Mouse (Mus musculus) regulatory T cell (primary cell): ENCODE data around the gene Zfyve19.

ENCODE experiments used
- in situ Hi-C: fragments of 300-600 bp; cut with MboI, MseI; formaldehyde crosslinking; loops from one replicate; pipeline ENCODE4 v1.15.1; 2025; ENCODE audit warnings: high pct_unique_total_duplicates

Gene Zfyve19

DNA sequence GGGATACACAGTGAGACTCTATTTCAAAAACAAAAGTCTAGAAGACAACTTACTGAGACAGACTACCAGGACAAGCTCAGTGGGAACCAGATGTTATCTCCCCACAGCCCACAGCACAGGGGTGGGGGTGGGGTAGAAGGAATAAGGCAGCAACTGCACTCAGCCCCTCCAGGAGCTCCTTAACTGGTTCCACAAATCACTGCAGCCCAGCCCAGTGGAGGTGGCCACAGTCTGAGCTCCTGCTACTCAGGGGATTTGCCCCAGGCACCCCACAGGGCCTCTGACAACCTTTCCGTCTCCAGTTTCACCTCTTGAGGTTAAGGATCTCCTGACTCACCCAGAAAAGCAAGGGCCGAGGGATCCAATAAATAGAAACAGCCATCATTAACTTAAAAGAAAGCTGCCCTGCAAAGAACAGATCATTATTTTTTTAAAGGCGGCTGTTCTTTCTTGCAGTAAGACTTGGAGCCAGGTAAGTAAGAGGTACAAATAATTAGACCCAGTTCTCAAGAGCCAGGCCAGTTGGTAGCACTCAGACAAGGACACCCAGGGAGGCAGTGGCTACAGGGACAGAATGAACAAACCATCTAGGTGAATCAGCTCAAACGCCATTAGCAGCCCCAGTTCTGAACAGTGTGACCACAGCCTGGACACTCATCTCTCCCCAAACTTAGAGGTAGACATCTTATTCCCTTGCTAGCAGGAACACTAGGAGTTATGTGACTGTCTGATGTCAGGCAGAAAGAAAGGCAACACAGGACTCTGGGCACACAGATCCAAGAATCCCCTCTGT lies 11.9 kb upstream of the Zfyve19 start:
- in situ Hi-C loops: no loop called here

DNA sequence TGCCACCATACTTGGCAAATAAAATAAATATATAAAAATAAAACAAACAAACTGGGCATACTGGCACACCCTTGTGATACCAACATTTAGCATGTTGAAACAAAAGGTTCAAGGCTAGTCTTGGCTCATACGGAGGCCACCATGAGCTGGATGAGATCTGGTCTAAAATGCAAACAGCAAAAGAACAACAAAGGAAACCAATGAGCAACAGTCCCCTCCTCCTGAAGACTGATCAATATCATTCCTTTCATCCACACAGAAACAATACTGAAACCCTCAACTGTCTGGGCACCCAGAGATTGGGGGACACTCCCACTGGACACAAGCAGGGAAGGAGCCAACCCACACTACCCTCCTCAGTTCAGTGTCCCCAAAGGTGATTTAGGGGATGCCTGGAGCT lies 10.9 kb upstream of the Zfyve19 start:
- in situ Hi-C loops: no loop called here

DNA sequence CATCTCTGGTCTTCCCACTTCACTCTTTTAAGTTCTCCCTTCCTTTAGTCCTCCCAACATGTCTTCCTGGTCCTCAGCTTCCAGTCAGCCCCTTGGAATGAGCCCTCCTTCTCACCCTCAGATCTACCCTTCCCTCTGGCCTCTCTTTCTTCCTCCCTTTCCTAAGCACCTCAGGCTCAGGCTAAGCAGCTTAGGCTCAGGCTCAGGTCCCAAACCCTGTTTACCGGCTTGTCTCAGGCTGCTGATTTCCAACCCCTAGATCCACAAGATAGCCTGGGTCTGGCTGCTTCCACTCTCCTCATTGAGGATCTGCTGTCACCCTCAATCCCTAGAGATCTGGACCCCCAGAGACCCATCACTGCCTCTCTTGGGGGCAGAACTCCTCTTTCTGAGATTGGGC lies 10.4 kb upstream of the Zfyve19 start:
- in situ Hi-C loops: no loop called here

DNA sequence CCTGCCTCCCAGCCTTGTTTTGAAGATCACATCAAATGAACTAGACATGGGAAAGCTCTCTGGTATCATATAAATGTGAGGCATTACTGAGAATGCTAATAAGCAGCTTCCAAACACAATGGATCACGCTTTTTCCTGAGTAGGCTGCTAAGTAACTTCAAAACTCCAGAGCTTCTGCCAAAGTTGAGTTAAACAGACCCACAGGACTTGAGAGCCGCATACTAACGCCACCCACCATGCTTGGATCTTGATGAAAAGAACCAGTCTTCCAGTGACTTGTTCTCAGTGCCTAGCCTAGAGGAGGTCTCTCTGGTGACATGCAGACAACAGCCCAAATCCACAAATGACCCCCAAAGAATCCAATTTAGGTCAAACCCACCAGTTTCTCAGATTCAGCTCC lies 9.5 kb upstream of the Zfyve19 start:
- in situ Hi-C loops: no loop called here

DNA sequence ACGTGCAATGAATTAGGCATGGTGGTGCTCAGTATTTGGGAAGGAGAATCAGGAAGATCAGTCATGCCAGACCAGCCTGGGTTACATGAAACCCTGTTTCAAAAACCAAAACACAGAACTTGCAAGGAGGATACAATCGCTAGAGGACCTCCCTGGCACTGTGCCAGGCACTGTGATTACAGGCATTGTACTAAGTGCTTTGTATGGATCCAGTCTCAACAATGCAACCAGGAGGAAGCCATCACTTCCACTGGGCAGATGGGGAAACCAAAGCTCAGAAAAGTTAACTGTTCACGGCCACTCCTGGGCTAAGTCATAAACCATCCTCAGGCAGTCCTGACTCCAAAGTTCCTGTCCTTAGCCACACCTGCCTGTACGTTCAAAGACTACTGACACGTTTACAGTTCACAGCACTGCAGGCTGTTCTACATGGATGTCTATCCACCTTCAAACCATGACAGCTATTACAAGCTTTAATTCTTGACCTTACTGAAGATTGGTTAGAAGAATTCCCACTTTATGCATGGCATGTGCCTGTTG lies 5.4 kb upstream of the Zfyve19 start:
- in situ Hi-C loops: no loop called here

DNA sequence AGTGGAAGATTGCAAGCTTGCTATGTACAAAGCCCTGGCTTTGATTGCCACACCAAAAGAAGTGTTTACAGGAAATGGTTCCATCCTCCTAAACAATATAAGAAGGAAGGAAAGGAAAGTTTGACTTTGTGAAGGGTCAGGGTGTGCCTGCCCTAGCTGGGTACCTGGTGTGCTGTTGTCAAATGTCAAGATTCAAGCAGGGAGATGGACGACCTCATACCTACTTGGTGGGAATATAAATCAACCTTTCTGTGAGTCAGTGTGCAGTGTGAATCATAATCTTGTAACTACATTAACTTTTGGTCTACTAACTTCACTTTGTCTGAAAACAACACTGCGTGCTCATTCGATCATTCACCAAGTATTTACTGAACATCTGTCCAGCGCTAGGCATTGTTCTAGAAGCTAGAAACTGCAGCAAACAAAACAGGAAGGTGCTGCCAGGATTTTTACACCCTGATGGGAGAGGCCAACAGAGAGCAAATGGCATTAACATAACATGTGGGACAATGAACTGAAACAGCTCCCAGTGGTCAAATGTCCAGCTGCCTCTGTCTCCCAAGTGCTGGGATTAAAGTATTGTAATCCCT lies 4.5 kb upstream of the Zfyve19 start:
- in situ Hi-C loops: no loop called here

DNA sequence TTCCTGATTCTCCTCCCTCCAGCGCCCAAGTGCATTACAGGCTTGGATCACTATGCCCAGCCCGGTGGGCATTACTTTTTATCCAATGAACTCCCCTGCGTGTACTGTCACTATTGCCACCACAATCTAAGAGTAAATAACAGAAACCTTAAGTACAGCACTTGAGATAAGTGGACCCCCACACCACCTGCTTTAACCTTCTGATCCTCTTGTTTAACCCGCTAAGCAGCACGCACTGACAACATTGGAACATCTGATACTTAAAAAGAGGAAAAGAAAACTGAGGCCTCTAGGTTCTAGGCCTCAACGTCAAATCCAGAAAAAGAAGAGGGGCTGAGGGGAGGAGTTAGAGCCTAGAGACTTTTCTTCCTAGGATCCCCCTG lies 465 bp upstream of the Zfyve19 start:
- in situ Hi-C loops: no loop called here

DNA sequence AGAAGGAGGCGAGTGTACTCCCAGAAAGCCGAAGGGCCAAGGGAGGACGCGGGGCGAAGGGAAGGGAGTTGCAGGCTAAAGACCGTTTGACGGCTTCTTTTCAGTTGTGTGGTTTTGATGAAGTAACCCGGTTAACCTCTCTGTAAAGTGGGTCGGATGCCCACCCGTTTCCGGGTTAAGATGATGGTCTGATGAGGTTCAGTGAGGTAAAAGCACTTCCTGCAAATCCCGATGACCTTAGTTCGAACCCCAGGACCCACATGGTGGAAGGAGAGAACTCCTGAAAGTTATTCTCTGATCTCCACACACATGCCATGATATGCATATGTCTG lies 725 bp downstream of the Zfyve19 start:
- in situ Hi-C loops: no loop called here

DNA sequence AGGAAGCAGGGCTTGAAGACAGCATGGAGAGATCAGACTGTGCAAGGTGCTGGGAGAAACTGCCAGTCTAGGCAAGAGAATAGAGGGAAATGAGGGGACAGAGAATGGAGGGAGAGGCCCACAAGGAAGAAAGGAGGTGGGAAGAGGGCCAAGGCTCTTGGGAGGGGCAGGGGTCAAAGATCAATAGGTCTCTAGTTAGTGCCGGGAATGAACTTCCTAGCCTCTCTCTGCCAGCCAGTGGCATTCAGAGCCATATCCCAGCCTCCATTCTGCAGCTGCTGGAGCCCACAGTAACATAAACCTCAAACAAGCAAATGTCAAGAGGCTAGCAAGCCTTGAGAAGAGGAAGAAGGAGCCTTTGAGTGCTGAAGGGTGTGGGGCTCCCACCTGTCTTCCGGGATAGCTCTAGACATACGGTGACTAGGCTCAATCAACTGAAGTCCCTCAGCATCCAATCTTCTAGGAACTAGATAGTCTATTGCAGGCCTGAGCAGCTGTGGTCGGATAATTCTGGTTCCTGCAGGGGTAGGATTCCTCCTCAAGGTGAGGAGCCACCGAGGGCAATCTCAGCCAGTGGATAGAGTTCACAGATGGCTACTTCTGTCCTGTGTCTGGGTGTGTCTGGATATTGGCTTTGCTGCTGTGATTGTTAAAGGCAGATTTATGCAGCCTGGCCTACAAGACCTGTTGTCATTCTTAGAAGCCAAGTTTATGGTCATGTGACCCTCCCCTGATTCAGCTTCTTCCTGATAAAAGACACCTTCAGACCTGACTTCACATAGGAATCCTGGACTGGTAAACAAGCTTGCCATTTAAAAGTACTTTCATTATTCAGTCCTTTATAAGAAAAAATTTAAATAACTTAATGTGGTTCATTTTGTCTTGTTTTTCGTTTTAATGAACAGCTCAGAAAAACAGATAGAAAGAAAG lies 21.6 kb downstream of the Zfyve19 start, which contains the start of gene Ppp1r14d:
Gene Ppp1r14d (minus strand): TSS at position 132 of the 930 bp plus-strand sequence.
- in situ Hi-C loops: no loop called here

DNA sequence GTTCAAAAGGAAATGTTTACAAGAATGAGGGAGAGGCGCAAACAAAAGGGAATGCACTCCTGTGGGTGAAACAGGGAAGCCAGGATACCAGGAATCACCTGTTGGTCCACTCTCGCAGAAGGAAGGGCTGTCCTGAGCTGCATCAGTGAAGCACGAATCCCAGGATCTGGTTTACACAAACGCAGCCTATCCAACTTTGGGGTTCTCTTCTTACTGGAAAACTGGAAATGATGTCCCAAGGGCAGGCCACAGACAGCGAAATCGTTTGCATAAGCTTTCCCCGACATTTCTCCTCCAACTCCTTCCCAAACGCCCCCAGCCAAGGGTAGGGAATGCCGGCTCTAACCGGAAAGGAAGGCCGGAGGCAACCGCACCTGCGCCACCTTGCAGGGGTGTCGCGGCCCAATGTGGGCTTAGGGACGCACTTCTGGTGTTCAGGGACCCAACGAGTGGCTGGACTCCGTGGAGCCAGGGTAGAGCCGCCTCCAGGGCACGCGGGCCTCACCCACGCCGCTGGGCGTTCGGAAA lies 28.3 kb downstream of the Zfyve19 start:
- in situ Hi-C loops: no loop called here

DNA sequence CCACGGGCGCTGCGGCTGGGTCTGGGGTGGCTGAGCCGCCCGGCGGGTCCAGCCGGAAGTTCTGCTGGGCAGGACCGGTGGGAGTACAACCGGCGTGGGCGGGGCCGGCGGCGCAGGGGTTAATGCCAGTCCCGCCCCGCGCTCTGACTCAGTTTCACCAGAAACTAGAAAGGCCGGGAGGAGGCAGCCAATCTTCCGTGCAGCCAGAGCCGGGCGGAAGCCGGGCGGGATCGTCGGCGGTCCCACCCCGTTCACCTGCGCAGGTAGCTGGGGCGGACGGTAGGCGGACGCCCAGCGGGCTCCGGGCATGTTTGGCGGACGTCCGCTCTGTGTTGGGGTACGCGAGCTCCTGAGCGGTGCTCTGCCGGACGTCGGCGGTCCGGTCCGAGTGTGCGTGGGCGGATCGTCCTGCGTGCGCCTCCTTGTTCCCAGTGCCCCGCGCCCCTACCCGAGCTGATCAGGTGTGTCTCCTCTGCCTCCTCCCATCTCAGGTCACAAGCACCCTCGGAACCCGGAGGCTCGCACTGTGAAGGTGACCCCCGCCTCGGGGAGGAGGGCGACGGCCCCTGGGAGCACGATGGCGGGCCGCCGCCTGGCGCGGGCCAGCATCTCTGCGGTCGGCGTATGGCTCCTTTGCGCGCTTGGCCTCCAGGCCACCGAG lies 28.9 kb downstream of the Zfyve19 start, which contains the start of gene Spint1:
Gene Spint1 (plus strand): TSS at position 153 of the 661 bp plus-strand sequence.
- in situ Hi-C loops: no loop called here

DNA sequence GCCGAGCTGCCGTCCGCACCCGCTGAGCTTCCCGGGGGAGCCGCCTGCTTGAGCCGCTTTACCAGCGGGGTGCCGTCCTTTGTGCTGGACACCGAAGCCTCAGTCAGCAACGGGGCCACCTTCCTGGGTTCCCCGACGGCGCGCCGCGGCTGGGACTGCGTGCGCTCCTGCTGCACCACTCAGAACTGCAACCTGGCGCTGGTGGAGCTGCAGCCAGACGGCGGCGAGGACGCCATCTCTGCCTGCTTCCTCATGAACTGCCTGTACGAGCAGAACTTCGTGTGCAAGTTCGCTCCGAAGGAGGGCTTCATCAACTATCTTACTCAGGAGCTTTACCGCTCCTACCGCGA lies 29.4 kb downstream of the Zfyve19 start:
- in situ Hi-C loops: no loop called here

DNA sequence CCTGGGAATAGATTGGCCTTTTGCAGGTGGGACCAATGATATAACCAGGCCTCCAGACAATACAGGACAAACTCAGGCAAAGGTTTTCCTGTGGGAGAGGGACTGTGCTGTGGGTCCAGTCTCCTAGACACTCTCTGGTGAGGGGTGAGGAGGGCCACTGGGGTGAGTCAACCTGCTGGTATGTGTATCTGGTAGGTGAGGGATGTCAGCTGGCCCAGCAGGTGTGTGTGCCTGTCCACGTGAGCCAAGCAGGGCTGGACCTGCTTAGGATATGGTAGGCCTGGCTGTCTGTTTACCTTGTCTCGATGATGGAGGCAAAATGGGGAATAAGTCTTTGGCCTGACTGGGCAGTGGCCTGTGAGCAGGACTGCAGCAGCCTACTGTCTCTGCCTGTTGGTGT lies 30.3 kb downstream of the Zfyve19 start:
- in situ Hi-C loops: no loop called here

DNA sequence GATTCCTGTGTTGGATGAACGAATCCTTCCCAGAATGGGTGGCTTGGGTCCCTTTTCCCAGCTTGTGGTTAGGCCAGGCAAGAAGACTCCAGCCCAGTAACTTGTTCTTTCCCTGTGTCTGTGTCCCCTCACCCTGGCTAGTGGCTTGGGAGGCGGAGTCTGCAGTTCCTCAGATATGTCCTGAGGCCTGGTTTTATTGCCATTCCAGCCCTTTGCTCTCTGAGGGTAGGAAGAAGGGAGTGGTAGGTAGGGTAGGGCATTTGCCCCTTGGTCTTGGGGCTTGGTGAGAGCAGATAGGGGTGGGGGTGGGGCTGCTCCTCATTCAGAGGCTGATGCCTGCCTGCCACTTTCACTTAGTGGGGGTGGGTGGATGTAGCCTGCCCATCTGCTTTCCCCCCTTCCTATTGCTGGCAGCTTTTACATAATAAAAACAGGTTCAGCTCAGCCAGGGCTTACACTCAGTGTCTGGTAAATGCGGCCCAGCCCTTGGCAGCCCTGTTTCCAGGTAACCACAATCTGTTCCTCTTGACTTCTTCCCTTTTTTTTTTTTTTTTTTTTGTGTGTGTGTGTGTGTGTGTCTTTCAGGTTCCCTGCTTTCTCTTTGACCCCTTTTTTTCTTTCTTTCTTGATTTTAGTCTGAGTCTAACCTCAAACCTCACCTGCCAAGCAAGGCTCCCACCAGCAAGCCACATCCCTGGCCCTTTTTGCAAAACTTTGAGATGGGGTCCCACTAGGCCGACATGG lies 31.8 kb downstream of the Zfyve19 start:
- in situ Hi-C loops: no loop called here

DNA sequence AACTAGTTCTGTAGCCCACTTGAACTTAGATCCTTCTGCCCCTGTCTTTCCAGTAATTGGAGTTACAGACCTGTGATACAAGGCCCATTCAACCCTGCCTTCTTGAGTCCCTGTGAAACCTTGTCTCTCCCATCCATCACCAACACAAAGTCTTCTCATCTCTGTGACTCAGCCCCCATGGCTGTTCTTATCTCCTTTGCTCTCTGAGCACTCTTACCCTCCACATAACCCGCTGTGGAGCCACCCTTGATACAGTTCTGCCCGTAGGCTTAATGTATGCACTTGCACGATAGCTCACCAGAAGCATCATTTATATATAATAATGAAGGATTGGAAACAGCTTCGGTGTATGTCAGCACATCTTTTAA lies 32.4 kb downstream of the Zfyve19 start:
- in situ Hi-C loops: no loop called here

DNA sequence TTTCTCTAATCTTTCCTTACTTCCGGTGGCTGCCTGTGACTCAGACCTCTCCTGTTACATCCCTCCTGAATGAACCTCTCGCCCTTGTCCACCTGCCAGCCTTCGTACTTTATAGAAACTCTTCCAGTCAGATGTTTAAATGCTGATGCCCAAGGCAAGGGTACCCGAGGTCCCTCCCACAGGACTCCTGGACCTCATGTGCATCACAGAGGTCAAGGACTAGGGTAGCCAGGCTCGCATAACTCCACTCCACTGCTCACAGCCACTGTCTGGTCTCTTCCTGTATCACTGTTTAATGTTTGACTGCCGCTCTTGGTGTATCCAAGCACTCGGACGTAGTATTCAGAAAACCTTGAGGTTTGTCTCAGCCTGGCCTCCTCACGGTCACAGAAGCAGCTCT lies 34.1 kb downstream of the Zfyve19 start:
- in situ Hi-C loops: no loop called here

DNA sequence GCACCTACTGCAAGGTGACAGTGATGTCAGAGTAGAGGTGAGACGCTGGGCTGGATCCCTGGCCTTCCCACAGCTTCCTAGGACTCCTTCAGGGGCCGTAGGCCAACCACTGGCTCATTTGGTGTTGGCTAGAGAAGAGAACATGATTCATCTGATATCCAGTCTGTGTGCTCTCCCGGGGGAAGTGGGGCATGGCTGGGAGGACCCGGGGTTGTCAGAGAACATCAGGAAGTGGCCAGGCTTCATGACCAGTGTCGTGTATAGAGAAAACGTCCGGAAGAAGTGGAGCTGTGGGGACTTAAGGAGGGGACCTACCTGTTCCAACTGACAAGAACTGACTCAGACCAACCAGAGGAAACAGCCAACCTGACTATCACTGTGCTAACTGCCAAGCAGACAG lies 36.8 kb downstream of the Zfyve19 start:
- in situ Hi-C loops: loop anchor here (5.0 kb wide), 1 partner anchor 42 kb away; the partner anchor contains the start of gene Vps18

DNA sequence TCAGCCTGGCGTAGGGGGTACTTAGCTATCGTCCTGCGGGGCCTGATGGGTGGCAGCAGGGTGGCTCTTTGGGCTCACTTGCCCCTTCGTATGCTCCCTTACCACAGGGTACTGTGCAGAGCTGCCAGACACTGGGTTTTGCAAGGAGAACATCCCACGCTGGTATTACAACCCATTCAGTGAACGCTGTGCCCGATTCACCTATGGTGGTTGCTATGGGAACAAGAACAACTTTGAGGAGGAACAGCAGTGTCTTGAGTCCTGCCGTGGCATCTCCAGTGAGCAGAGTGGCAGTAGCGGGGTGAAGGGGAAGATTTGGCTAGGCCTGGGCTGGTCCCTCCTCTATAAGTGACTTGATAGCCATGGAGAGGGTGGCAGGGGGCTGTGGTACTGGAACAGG lies 39.5 kb downstream of the Zfyve19 start:
- in situ Hi-C loops: loop anchor here (5.0 kb wide), 1 partner anchor 39 kb away; the partner anchor contains the start of gene Vps18

DNA sequence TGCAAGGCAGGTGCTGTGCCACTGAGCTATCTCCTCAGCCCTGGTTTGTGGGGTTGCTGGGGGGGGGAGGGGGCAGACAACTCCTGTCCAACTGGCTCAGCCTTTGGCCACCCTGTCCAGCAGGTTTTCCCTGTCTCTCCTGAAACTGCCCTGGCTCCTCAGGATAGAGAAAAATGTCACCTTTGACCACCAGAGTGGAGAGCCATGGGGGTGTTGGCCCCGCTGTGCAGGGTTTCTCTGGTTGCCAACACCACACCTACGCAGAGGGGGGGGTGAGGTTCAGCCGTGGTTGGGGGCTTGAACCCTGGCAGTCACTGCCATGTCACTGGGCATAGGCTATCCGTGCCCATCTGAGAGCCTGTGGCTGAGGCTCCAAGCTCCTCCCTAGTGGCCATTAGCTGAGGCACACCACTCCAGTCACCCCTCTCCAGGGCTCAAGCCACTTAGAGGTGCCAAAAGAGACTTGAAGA lies 41.2 kb downstream of the Zfyve19 start:
- in situ Hi-C loops: loop anchor here (5.0 kb wide), 1 partner anchor 38 kb away; the partner anchor contains the start of gene Vps18

DNA sequence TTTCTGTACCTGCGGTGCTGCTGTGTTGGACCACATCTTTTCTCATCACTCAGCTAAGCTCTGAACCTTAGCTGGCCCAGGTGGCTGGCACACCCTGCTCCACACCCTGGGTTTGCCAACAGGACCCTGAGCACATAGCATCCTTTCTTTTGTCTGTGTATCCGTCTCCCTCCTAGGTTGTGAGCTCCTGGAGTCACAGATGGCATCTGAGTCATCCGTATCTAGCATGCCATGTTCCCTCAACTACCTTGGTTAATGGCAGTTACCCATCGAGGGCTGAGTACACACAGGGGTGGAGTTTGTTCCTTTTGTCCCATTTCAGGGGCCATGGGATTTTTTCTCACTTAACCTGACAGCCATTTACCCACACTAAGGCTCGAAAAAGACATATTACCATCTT lies 42.0 kb downstream of the Zfyve19 start:
- in situ Hi-C loops: no loop called here
